Mouse (Mus musculus) cerebellum, postnatal 4 days (tissue): Measurements from ENCODE around the gene Hif1an.

Source experiments
- DNase-seq, 2 experiments: peaks; one replicate each; pipeline ENCODE4 v3.0.0; 2022; ENCODE audit warnings: low spot score in 2 of 2, mixed read lengths in 1 of 2

Gene Hif1an

DNA sequence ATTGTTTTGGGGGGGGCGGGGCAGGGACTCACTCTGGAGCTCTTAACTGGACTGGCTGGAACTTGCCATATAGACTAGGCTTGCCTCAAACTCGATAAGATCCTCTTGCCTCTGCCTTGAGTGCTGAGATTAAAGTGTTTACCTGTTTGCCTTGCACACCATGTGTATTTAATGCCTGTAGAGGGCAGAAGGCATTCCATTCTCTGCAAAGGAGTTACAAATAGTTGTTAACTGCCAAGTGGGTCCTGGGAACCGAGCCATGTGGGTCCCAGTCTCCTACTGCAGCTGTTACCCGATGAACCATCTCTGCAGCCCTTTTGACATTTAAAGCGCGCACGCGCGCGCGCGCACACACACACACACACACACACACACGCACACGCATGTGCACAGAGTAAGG lies 1.4 kb downstream of the Hif1an start:
- no peak for DNase-seq

GRCm38 (mm10) chr19:44567763-44568162 lies 5.1 kb downstream of the Hif1an start:
- no peak for DNase-seq

DNA sequence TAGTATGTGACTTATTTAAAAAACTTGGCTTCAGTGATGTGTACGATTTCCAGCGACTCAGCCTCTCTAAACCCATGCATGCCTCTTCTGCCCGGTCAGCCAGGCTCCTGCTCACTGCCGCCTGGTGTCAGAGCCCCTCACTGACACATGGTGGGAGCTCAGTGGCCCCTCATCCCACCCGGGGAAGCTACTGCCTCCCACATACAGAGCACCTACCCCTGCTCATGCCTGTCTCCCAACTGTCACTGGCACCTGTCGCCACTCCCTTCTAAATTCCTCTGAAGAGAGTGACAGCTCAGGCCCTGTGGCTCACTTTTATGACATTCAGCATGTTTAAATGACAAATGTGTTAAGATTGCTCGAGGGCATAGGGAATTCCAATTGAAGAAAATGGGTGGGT lies 13.6 kb downstream of the Hif1an start:
- no peak for DNase-seq

DNA sequence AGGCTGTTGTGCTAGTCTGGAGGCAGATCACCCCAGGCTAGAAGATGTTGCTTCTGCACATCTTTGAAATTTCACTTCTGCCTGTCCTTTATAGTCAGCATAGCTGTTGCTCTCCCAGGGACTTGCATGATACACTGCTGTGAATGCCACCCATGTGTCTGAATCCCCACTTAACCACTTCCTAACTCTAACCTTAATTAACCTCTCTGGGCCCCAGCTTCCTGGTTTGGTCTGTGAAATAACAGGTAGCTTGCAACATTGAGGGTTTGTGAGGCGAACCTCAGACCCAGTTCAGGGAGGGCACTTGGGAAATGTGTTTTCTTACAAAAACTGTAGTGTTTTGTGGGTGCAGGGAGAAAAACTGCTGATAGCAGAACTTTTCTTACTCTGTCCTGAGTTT lies 15.4 kb downstream of the Hif1an start:
- DNase-seq: no peak

GRCm38 (mm10) chr19:44582103-44582502 lies 19.5 kb downstream of the Hif1an start:
- DNase-seq: no peak

GRCm38 (mm10) chr19:44582638-44583309 lies 20.1 kb downstream of the Hif1an start:
- DNase-seq: peak; percentile 94 to 97

DNA sequence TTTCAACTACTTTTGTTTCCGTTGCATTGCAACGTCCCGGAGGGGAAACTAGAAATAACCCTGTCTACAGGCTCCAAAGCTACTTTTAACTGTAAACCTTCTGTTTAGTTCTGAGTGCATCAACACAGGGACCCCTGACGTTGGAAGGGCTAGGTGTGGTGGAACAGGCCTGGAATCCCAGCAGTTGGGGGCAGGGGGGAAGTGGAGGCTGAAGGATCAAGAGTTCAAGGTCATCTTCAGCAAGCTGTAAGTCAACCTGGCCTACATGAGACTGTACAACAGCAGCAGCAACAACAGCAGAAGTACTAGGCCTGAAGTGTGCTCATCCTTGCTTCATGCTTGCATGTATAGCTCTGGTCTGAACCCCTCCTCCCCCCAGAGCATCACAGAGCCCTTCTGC lies 25.4 kb downstream of the Hif1an start:
- DNase-seq: no peak

GRCm38 (mm10) chr19:44589591-44590223 lies 27.1 kb downstream of the Hif1an start:
- no peak for DNase-seq

DNA sequence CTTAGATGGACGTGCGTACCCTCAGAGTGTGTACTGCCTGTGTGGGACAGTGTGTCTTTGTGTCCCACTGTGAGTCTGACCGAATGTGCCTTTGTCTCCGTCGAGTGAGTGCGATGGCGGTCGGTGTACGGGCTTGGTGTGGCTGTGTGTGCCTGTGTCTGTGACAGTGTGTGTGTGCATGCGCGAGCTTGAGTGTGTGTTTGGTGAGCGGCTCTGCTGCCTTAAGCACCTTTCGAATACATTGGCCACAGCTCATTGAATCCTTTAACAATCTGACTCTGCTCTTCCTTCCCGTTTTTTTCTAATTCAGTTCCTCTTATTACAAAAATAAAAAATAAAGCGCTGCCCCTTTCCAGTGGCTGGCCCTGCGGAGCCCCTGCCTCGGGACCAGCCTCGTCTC lies 28.3 kb downstream of the Hif1an start:
- DNase-seq: no peak

DNA sequence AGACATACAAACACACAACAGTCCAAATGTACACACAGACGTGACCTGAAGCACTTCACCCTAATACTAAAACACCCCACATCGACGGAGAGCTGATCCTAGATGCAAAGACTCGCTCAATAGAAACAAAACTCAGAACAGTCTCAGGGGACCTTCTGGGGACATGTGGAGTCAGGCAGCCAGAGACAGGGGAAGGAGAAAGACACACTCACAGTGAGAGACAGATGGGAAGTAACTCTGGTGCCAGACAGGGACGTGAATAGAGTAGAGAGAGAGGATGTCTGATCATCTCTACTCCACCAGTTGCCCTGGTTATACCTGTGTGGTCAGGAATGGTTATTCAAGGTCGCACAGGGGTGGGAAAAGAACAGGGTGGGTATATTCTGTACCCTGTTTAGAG lies 29.0 kb downstream of the Hif1an start:
- DNase-seq: no peak

DNA sequence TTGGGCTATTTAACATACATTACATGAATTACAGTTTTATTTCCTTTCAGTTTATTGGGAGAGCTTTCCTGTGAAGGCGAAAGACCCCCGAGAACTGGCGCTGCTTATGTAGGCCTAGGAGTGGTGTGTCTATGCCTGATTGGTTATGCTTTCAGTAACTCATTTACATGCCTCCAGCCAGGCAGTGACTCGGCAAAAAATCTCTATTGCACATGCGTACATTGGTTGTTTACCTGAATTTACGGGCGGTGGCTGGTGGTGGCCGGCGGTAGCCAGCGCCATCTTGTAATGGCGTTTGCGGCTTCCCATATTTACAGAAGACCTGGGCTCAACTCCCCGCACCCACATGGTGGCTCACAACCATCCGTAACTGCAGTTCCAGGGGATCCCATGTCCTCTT lies 31.5 kb downstream of the Hif1an start:
- DNase-seq: no peak

- DNase-seq: no peak
Observed at GRCm38 (mm10) chr19:44618166-44618565, 55.5 kb downstream of the Hif1an start.
